Mouse (Mus musculus) megakaryocyte, adult 5-6 weeks (primary cell): Measurements from ENCODE around the gene Ssr3. TPM values are rescaled to one million over a fixed set of nuclear protein-coding genes. Genes with fewer than 3 reads are reported as not detected.

ENCODE experiments used
- total RNA-seq, 2 experiments: library from RNA; stranded (forward) in 1 of 2; stranded (reverse) in 1 of 2; fragments of 153-499, 151-499 nt in 1 of 2; fragments of 221-1000, 200-1000 nt in 1 of 2; gene quantifications; 2 replicates each; pipeline versions ENCODE4 v1.2.3 to v1.2.4; 2015 to 2017

The Ssr3 gene
- total RNA-seq, 2 experiments from 2014 or later: 214 to 234 TPM

Other genes starting within 250 kb of the Ssr3 start
- 27.1 and 31.3 TPM in 2 replicates for gene Tiparp, start 135.8 kb upstream of the Ssr3 start, total RNA-seq (2015)
- gene Tiparp, start 135.8 kb upstream of the Ssr3 start, total RNA-seq (2017): 23.4 and 30.3 TPM in 2 replicates